Mouse (Mus musculus) embryonic facial prominence, embryonic 14.5 days (tissue): ENCODE measurements at regions not wholly inside any gene's neighbourhood (a gene's known extent, or its start where the extent isn't known, plus 50 kb on each side); places are given as distances from the start of the nearest gene placed in this dataset.

Source experiments
- ATAC-seq: fragments of 200-750 bp; cut with Nextera tagmentation; 2 replicates; pipeline ENCODE4 v1.8.0; 2017; ENCODE audit warnings: low read depth, moderate number of reproducible peaks, moderate TSS enrichment
- DNase-seq: peaks from one replicate; pipeline ENCODE4 v3.0.0-alpha.2; 2015; ENCODE audit warnings: low spot score
- H3K27ac ChIP-seq: fragments of 300-500 bp; sonication (generic); replicated peaks from 2 replicates; pipeline ENCODE4 v1.5.1; 2014; ENCODE audit warnings: low read depth, mild to moderate bottlenecking, low read length, moderate library complexity
- H3K27me3 ChIP-seq: fragments of 300-500 bp; sonication (generic); replicated peaks from 2 replicates; pipeline ENCODE4 v1.6.1; 2014; ENCODE audit warnings: low read length; ENCODE audit not compliant: control insufficient read depth, insufficient read depth
- H3K36me3 ChIP-seq: fragments of 300-500 bp; sonication (generic); 2 replicates; pipeline ENCODE4 v1.6.1; 2014; ENCODE audit warnings: low read length, mixed read lengths; ENCODE audit not compliant: control insufficient read depth, insufficient read depth
- H3K4me1 ChIP-seq: fragments of 300-500 bp; sonication (generic); 2 replicates; pipeline ENCODE4 v1.6.1; 2014; ENCODE audit warnings: antibody characterized with exemption, low read length; ENCODE audit not compliant: control insufficient read depth, insufficient read depth
- H3K4me2 ChIP-seq: fragments of 300-500 bp; sonication (generic); 2 replicates; pipeline ENCODE4 v1.6.1; 2014; ENCODE audit warnings: low read depth, mild to moderate bottlenecking, low read length, moderate library complexity, mixed read lengths
- H3K4me3 ChIP-seq: fragments of 300-500 bp; sonication (generic); 2 replicates; pipeline ENCODE4 v1.5.1; 2014; ENCODE audit warnings: low read depth, mild to moderate bottlenecking, low read length
- H3K9ac ChIP-seq: fragments of 300-500 bp; sonication (generic); 2 replicates; pipeline ENCODE4 v1.6.1; 2014; ENCODE audit warnings: low read depth, mild to moderate bottlenecking, low read length, moderate library complexity, mixed read lengths
- H3K9me3 ChIP-seq: fragments of 300-500 bp; sonication (generic); 2 replicates; pipeline ENCODE4 v1.6.1; 2016; ENCODE audit warnings: low read length; ENCODE audit not compliant: control insufficient read depth
- WGBS: fragments of 180-500 bp; shearing (Covaris S2); extraction: QIAGEN DNeasy Blood & Tissue Kit; methylation state at CpG from one replicate; pipeline ENCODE4 v1.1.7; 2014; 5-methylcytosine and 5-hydroxymethylcytosine counted together

DNA sequence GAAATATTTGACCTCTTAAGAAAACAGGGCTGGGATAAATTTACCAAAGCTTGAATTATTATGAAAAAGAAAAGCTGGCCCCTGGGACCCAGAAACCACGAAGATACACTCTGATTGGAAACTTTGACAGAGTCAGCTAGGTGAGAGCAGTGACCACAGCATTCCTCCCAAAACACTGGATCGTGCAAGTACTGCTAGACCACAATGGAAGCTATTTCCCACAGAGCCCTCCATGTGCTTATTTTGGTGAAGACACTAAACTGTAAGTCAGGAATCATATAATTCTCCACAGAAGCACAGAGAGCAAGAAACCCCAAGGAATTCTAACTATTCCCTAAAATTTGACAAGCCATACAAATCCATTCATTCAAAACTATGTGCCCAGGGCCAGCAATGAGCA, 243.6 kb upstream of the Mad2l1 start:
- H3K9me3 ChIP-seq = no peaks in the 10 kb centered on the region
- ATAC-seq (no peak), DNase-seq (peak; percentile 55)
- no peaks in the 10 kb centered on the region for H3K36me3 ChIP-seq
- no peak overlapping the region for H3K4me3 ChIP-seq
- H3K4me1 ChIP-seq = no peaks in the 10 kb centered on the region
- WGBS = 53% methylated on average over 2 of the region's 2 CpGs
- H3K27me3 ChIP-seq = no peaks in the 10 kb centered on the region
- H3K4me2 ChIP-seq = no peak overlapping the region
- no peak overlapping the region for H3K9ac ChIP-seq
- H3K27ac ChIP-seq = no peak overlapping the region

- no peaks in the 10 kb centered on the region for H3K9me3 ChIP-seq
- 72% methylated on average over 4 of the region's 4 CpGs for WGBS
- no peaks in the 10 kb centered on the region for H3K27me3 ChIP-seq
- H3K36me3 ChIP-seq = no peaks in the 10 kb centered on the region
- no peak for ATAC-seq
- H3K4me1 ChIP-seq = no peaks in the 10 kb centered on the region; the same call in 1 of the 2 replicates
- H3K4me3 ChIP-seq = no peak overlapping the region
- no peak overlapping the region for H3K27ac ChIP-seq
- no peak overlapping the region for H3K9ac ChIP-seq
- DNase-seq = no peak
- no peak overlapping the region for H3K4me2 ChIP-seq
Measured at GRCm38 (mm10) chr6:66298056-66298455, 237.1 kb upstream of the Mad2l1 start.

DNA sequence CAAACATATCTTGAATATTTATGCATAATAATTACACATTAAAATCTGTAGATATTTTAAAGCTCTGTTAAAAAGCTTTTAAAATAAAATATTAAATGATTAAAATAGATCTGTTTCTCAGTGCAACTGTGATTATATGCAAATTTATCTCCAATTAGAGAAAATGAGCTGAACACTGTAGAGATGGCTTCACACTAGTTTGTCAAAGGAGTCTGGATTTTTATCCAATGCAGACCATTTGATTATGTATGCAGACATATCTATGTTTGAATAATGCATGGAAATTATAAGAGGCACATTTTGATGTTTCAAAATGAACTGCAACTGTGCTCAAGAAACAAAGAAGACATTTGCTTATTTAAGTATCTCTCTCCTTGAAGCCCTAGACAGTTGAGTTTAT, 235.0 kb upstream of the Mad2l1 start:
- no peaks in the 10 kb centered on the region for H3K9me3 ChIP-seq
- H3K4me3 ChIP-seq = no peak overlapping the region
- H3K36me3 ChIP-seq = no peaks in the 10 kb centered on the region
- H3K4me2 ChIP-seq = no peak overlapping the region
- H3K27me3 ChIP-seq = no peaks in the 10 kb centered on the region
- H3K9ac ChIP-seq = no peak overlapping the region
- DNase-seq (no peak), ATAC-seq (no peak)
- no peak overlapping the region for H3K27ac ChIP-seq
- H3K4me1 ChIP-seq = no peaks in the 10 kb centered on the region; the same call in 1 of the 2 replicates

GRCm38 (mm10) chr6:66344848-66345247, 190.3 kb upstream of the Mad2l1 start:
- ATAC-seq (no peak), DNase-seq (no peak)
- Histone ChIP-seq H3K9ac (no peak overlapping the region), H3K4me3 (no peak overlapping the region), H3K27ac (no peak overlapping the region), H3K36me3 (no peaks in the 10 kb centered on the region), H3K4me1 (no peaks in the 10 kb centered on the region; the same call in 1 of the 2 replicates), H3K9me3 (no peaks in the 10 kb centered on the region), H3K27me3 (no peaks in the 10 kb centered on the region), H3K4me2 (no peak overlapping the region)
- WGBS = 82% methylated on average over 2 of the region's 2 CpGs

- no peak for DNase-seq
- WGBS = 80% methylated on average over 2 of the region's 2 CpGs
- ATAC-seq = no peak
- Histone ChIP-seq H3K36me3 (no peaks in the 10 kb centered on the region), H3K9me3 (no peaks in the 10 kb centered on the region), H3K4me1 (no peaks in the 10 kb centered on the region), H3K4me2 (no peak overlapping the region), H3K27me3 (no peaks in the 10 kb centered on the region), H3K9ac (no peak overlapping the region), H3K4me3 (no peak overlapping the region), H3K27ac (no peak overlapping the region)
Measured at GRCm38 (mm10) chr6:66347356-66347755, 187.8 kb upstream of the Mad2l1 start.

DNA sequence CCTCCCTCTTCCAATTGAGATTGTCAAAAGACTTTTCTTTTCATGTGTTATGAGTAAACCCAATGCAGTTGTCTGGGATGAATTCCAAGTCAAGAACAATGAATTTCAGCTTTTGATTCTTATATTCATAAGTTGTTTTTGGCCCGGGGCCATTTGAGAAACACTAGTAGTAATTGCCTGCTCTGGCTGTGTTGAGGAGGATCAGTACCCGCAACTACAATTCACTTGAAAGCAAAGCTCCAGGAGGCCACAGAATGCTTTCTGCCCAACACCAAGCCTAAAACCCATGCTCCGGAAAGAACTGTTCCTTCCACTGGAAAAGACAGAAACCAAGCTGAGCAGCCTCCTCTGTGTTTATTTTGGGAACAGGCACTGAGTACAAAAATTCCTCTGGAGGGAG, 174.1 kb upstream of the Mad2l1 start:
- DNase-seq = peak; percentile 93
- 33% methylated on average over 3 of the region's 3 CpGs for WGBS
- Histone ChIP-seq H3K4me2 (no peak overlapping the region), H3K9me3 (no peaks in the 10 kb centered on the region), H3K4me3 (no peak overlapping the region), H3K27ac (no peak overlapping the region), H3K4me1 (peaks cover 9% of the 10 kb centered on the region), H3K36me3 (no peaks in the 10 kb centered on the region), H3K9ac (no peak overlapping the region), H3K27me3 (no peaks in the 10 kb centered on the region)
- ATAC-seq = peak; percentile 60; the same call in 1 of the 2 replicates

DNA sequence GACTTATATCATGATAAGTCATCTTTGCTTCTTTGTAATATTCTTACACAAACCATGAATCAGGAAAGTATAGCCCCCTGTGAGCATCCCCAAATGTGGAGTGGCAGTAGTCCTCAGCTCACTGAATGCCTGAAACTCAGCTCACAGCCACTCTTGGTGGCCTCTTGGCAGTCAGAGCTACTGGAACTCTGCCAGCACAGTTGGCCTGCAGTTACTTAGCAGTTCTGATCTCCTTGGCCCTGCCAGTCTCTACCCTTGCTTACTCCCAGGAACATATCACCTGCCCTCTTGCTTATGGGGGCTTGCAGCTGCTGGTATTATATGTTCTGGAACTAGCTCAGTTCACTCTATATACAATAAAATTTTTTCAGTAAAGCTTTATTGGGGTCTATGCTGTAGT, 167.9 kb upstream of the Mad2l1 start:
- Histone ChIP-seq H3K36me3 (no peaks in the 10 kb centered on the region), H3K4me3 (no peak overlapping the region), H3K27ac (no peak overlapping the region), H3K27me3 (no peaks in the 10 kb centered on the region), H3K4me1 (no peaks in the 10 kb centered on the region), H3K4me2 (no peak overlapping the region), H3K9ac (no peak overlapping the region), H3K9me3 (no peaks in the 10 kb centered on the region)
- ATAC-seq (no peak), DNase-seq (peak; percentile 63)

DNA sequence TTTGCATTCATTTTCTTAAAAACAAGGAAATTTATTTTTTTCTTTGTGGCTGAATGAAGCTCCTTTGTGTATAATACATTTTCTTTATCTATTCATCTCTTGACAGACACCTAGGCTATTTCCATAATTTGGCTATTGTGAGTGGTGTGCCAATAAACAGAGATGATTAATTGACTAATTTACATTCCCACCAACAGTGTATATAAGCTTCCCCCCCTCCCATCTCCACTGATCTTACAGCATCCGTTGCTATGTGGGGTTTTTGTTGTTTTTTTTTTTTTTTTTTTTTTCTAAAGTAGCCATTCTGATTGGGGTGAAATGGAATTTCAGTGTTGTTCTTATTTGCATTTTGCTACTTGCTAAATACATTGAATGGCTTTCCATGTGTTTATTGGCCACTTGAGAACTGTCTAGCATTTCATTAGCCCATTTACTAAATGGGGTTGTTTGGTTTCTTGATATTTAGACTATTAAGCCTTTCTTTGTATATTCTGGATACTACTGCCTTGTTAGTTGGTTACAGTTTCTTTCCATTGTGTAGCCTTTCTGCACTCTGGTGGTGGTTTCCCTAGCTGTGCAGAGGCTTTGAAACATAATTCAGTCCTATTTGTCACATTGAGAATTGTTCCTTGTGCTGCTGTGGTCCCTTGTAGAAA, 153.8 kb upstream of the Mad2l1 start:
- WGBS = 53% methylated on average over 1 of the region's 1 CpGs

GRCm38 (mm10) chr6:66382347-66383010, 152.7 kb upstream of the Mad2l1 start:
- DNase-seq = no peak
- Histone ChIP-seq H3K4me2 (no peak overlapping the region), H3K36me3 (no peaks in the 10 kb centered on the region), H3K4me1 (no peaks in the 10 kb centered on the region), H3K9me3 (no peaks in the 10 kb centered on the region), H3K9ac (no peak overlapping the region), H3K27ac (no peak overlapping the region), H3K27me3 (no peaks in the 10 kb centered on the region), H3K4me3 (no peak overlapping the region)
- ATAC-seq = no peak
- 95% methylated on average over 2 of the region's 2 CpGs for WGBS

More for the DNA sequence above, 153.8 kb upstream of the Mad2l1 start:
- H3K27me3 ChIP-seq = no peaks in the 10 kb centered on the region
- H3K4me2 ChIP-seq = no peak overlapping the region
- no peaks in the 10 kb centered on the region for H3K9me3 ChIP-seq
- DNase-seq (no peak), ATAC-seq (no peak)
- H3K4me3 ChIP-seq = no peak overlapping the region
- H3K9ac ChIP-seq = no peak overlapping the region
- no peaks in the 10 kb centered on the region for H3K36me3 ChIP-seq
- no peak overlapping the region for H3K27ac ChIP-seq
- no peaks in the 10 kb centered on the region for H3K4me1 ChIP-seq
